In the genomic region with DNA sequence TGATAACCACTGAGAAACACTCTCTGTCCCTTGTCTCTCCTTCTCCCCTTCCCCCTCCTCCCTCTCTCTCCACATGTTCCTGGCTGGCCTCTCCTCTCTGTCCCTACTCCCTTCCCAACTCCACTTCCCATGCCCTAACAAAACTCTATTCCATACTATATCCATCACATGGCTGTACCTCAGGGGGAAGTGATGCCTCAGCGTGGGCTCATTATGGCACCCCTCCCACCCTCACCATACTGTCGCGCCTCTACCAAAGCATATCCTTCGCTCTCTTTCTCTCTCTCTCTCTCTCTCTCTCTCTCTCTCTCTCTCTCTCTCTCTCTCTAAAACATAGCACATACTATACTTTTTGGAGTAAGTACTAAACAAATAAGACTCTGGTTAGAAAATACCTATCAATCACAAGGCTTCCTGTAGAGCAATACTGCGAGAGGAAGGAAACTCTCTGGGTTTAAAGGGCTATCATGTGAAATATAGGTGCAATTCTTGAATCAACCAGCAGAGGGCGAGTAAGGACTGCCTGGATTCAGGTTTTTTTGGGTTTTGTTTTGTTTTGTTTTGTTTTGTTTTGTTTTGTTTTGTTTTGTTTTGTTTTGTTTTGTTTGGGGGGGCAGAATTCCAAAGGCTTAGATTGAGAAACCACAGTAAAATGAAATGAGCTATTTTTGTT, we compare ENCODE assay signal across 10 mouse cellular contexts. TPM values are rescaled to one million over a fixed set of nuclear protein-coding genes. Genes with fewer than 3 reads are reported as not detected.
DNase-seq lines count a peak whose midpoint lies in the region; ATAC-seq and TF ChIP-seq lines count a peak whose summit lies in the region.
"Had no signal": no experiment of that assay in that cellular context is flagged by ENCODE, and none has a peak within 500 bp of the region (broad histone marks: within the 10 kb centered on the region; RNA-seq: fewer than 3 reads in every experiment).

No protein-coding gene starts in this region.

- no peak overlapping the region for H3K27ac ChIP-seq in forebrain, postnatal 0 days (ENCODE audit: low read depth, low read length)
- no peak overlapping the region for H3K27ac ChIP-seq in forebrain, embryonic 10.5 days
- H3K27ac ChIP-seq in left cerebral cortex, adult 2 months, result no peak overlapping the region
- no peak overlapping the region for H3K27ac ChIP-seq in MEL (ENCODE audit: control insufficient read depth, low read depth, low read length)
- H3K27ac ChIP-seq in hindbrain, embryonic 15.5 days (replicated peaks), result no peak overlapping the region
- H3K27ac ChIP-seq: limb, embryonic 15.5 days had no signal

- no peak overlapping the region for H3K9ac ChIP-seq in forebrain, postnatal 0 days
- H3K9ac ChIP-seq in MEL (ENCODE audit: control insufficient read depth, low read depth, low read length, poor library complexity, severe bottlenecking), result no peak overlapping the region
- no peak overlapping the region for H3K9ac ChIP-seq in hindbrain, embryonic 15.5 days
- H3K9ac ChIP-seq: limb, embryonic 15.5 days had no signal

- no peaks in the 10 kb centered on the region for H3K4me1 ChIP-seq in forebrain, postnatal 0 days (ENCODE audit: insufficient read depth)
- H3K4me1 ChIP-seq in forebrain, embryonic 10.5 days, result no peaks in the 10 kb centered on the region
- no peaks in the 10 kb centered on the region for H3K4me1 ChIP-seq in MEL (ENCODE audit: control insufficient read depth in 1 of 2, insufficient read depth in 2 of 2, low read length in 2 of 2)
- no peaks in the 10 kb centered on the region for H3K4me1 ChIP-seq in hindbrain, embryonic 15.5 days (replicated peaks)
- H3K4me1 ChIP-seq: limb, embryonic 15.5 days had no signal

- H3K27me3 ChIP-seq in forebrain, postnatal 0 days (ENCODE audit: insufficient read depth, low read length), result no peaks in the 10 kb centered on the region
- H3K27me3 ChIP-seq in forebrain, embryonic 10.5 days (ENCODE audit: poor library complexity, severe bottlenecking), result no peaks in the 10 kb centered on the region
- H3K27me3 ChIP-seq in MEL (ENCODE audit: control insufficient read depth in 1 of 2, insufficient read depth in 2 of 2, low read length in 2 of 2), result no peaks in the 10 kb centered on the region
- no peaks in the 10 kb centered on the region for H3K27me3 ChIP-seq in hindbrain, embryonic 15.5 days
- H3K27me3 ChIP-seq: limb, embryonic 15.5 days had no signal

- H3K9me3 ChIP-seq in forebrain, postnatal 0 days (ENCODE audit: low read length), result no peaks in the 10 kb centered on the region
- H3K9me3 ChIP-seq in forebrain, embryonic 10.5 days, result no peaks in the 10 kb centered on the region
- no peaks in the 10 kb centered on the region for H3K9me3 ChIP-seq in MEL (replicated peaks; ENCODE audit: insufficient read depth, low read length)
- H3K9me3 ChIP-seq in hindbrain, embryonic 15.5 days, result no peaks in the 10 kb centered on the region
- H3K9me3 ChIP-seq: limb, embryonic 15.5 days had no signal

- TF ChIP-seq EP300 in MEL (IDR thresholded peaks at IDR 0.05; ENCODE audit: low read depth in 1 of 2, low read length in 2 of 2), result no peak

- intact Hi-C loops in left cerebral cortex, adult 2 months (cut with DNase I), result loop anchor here (1.0 kb wide), 1 partner anchor 56 kb away; no protein-coding TSS in a partner anchor
- intact Hi-C loops in left cerebral cortex, postnatal 4 days (cut with DNase I), result no loop called here

- H3K4me2 ChIP-seq in forebrain, postnatal 0 days (ENCODE audit: low read depth), result no peak overlapping the region
- no peak overlapping the region for H3K4me2 ChIP-seq in hindbrain, embryonic 15.5 days
- H3K4me2 ChIP-seq: limb, embryonic 15.5 days had no signal

- H3K79me2 ChIP-seq in MEL (ENCODE audit: control insufficient read depth, insufficient read depth, low read length, poor library complexity), result no peaks in the 10 kb centered on the region

- TF ChIP-seq POLR2A in MEL (IDR thresholded peaks at IDR 0.05; ENCODE audit: control insufficient read depth in 1 of 2, insufficient read depth in 1 of 2, low read depth in 1 of 2, low read length in 2 of 2, poor library complexity in 1 of 2), result no peak

- peak; percentile 47 for DNase-seq in forebrain, postnatal 0 days
- no peak for DNase-seq in forebrain, embryonic 10.5 days (ENCODE audit: extremely low spot score, low spot score)
- DNase-seq in left cerebral cortex, adult 2 months (ENCODE audit: extremely low spot score in 1 of 2, low spot score in 2 of 2), result no peak
- no peak for DNase-seq in left cerebral cortex, postnatal 4 days
- peak; percentile 31 for DNase-seq in MEL (ENCODE audit: low read depth, low spot score)
- DNase-seq in Muller cell, postnatal 12 days (ENCODE audit: inconsistent ontology term), result no peak
- DNase-seq in thymus, postnatal 36 days, result no peak

- WGBS in forebrain, postnatal 0 days, result 59% methylated on average over 6 of the region's 6 CpGs
- 54% methylated on average over 6 of the region's 6 CpGs for WGBS in forebrain, embryonic 10.5 days
- 53% methylated on average over 6 of the region's 6 CpGs for WGBS in hindbrain, embryonic 15.5 days

- peak; percentile 77 for TF ChIP-seq CTCF in forebrain, postnatal 0 days (IDR thresholded peaks at IDR 0.05; ENCODE audit: low read depth)
- peak; percentile 78 for TF ChIP-seq CTCF in left cerebral cortex, adult 2 months (IDR thresholded peaks at IDR 0.05)
- TF ChIP-seq CTCF in MEL (IDR thresholded peaks at IDR 0.05 in 2 of 3, conservative IDR thresholded peaks at IDR 0.05 in 1 of 3; ENCODE audit: control insufficient read depth in 1 of 3, insufficient read depth in 1 of 3, low read depth in 2 of 3, low read length in 3 of 3, poor library complexity in 1 of 3, severe bottlenecking in 1 of 3), result peak in 2 of 3 experiments; percentile 50 to 59; a peak in 4 of 6 replicates

- ATAC-seq in forebrain, postnatal 0 days, result no peak
- ATAC-seq in hindbrain, embryonic 15.5 days (ENCODE audit: low FRiP score, low read depth), result 0 out of 2 replicates have a peak, but pooled peaks have one; percentile 42

- TF ChIP-seq RAD21 in MEL (IDR thresholded peaks at IDR 0.05; ENCODE audit: low read depth, low read length), result peak; percentile 27

- no peaks in the 10 kb centered on the region for H3K36me3 ChIP-seq in forebrain, postnatal 0 days (ENCODE audit: insufficient read depth)
- H3K36me3 ChIP-seq in forebrain, embryonic 10.5 days (replicated peaks), result no peaks in the 10 kb centered on the region
- no peaks in the 10 kb centered on the region for H3K36me3 ChIP-seq in MEL (ENCODE audit: control insufficient read depth in 1 of 2, insufficient read depth in 2 of 2, low read length in 2 of 2)
- no peaks in the 10 kb centered on the region for H3K36me3 ChIP-seq in hindbrain, embryonic 15.5 days
- H3K36me3 ChIP-seq: limb, embryonic 15.5 days had no signal

- H3K4me3 ChIP-seq in forebrain, postnatal 0 days (ENCODE audit: low read depth, low read length), result no peak overlapping the region
- H3K4me3 ChIP-seq in forebrain, embryonic 10.5 days, result no peak overlapping the region
- no peak overlapping the region for H3K4me3 ChIP-seq in left cerebral cortex, adult 2 months
- H3K4me3 ChIP-seq in MEL (ENCODE audit: control insufficient read depth in 1 of 2, insufficient read depth in 1 of 2, low read depth in 2 of 2, low read length in 2 of 2), result no peak overlapping the region
- no peak overlapping the region for H3K4me3 ChIP-seq in hindbrain, embryonic 15.5 days
- H3K4me3 ChIP-seq: limb, embryonic 15.5 days had no signal

TF ChIP-seq in MEL, 35 proteins besides CTCF, POLR2A, EP300 and RAD21:
- TF ChIP-seq MAZ (IDR thresholded peaks at IDR 0.05; ENCODE audit: low read depth, low read length), result no peak
- TF ChIP-seq POLR2AphosphoS5 (IDR thresholded peaks at IDR 0.05; ENCODE audit: borderline replicate concordance, low read depth, low read length), result no peak
- no peak for TF ChIP-seq GATA1 (IDR thresholded peaks at IDR 0.05; ENCODE audit: low read depth, low read length)
- TF ChIP-seq MAX (IDR thresholded peaks at IDR 0.05; ENCODE audit: low read length), result no peak
- TF ChIP-seq TCF12 (IDR thresholded peaks at IDR 0.05; ENCODE audit: low read depth, low read length), result no peak
- no peak for TF ChIP-seq MAFK (IDR thresholded peaks at IDR 0.05; ENCODE audit: borderline replicate concordance, low read depth, low read length)
- TF ChIP-seq ELF1 (IDR thresholded peaks at IDR 0.05; ENCODE audit: low read depth, low read length), result no peak
- TF ChIP-seq TBP (IDR thresholded peaks at IDR 0.05; ENCODE audit: low read depth, low read length), result no peak
- TF ChIP-seq SMC3 (IDR thresholded peaks at IDR 0.05; ENCODE audit: low read depth, low read length), result peak; percentile 49

RNA-seq across cellular contexts. Expression of a gene that starts 32.4 kb away (rescaled TPM):
- total RNA-seq in forebrain, postnatal 0 days (2014; rRNA removed), result 1.8 and 2.0 TPM in 2 replicates
- polyA plus RNA-seq in forebrain, postnatal 0 days (2015; fragmentation: Nextera tagmentation; extraction: Ambion mirVana), result 10.4 and 14.7 TPM in 2 replicates
- 0.14 and 0.25 TPM in 2 replicates for polyA plus RNA-seq in forebrain, embryonic 10.5 days (2016; fragmentation: Nextera tagmentation; extraction: Ambion mirVana)
- 1 to 10 TPM; 1.2 to 2.3 TPM for total RNA-seq in left cerebral cortex, adult 2 months (2021)
- total RNA-seq in left cerebral cortex, postnatal 4 days (2021), result 1 to 10 TPM; 6.4 to 6.5 TPM
- not detected in 2 replicates for total RNA-seq in MEL (2012; rRNA removed)
- not detected for polyA plus RNA-seq in MEL (2012; ENCODE audit: insufficient read depth in 1 of 2, insufficient read length in 2 of 2, low read depth in 1 of 2, low replicate concordance in 2 of 2, missing spikeins in 1 of 2)
- polyA plus RNA-seq in hindbrain, embryonic 15.5 days (2015; fragmentation: Nextera tagmentation; extraction: Ambion mirVana), result 8.7 and 12.1 TPM in 2 replicates

RNA-seq across cellular contexts. Expression of a gene that starts 36.1 kb away (rescaled TPM):
- total RNA-seq in forebrain, postnatal 0 days (2014; rRNA removed), result not detected in 2 replicates
- not detected in 2 replicates for polyA plus RNA-seq in forebrain, postnatal 0 days (2015; fragmentation: Nextera tagmentation; extraction: Ambion mirVana)
- not detected in 2 replicates for polyA plus RNA-seq in forebrain, embryonic 10.5 days (2016; fragmentation: Nextera tagmentation; extraction: Ambion mirVana)
- not detected for total RNA-seq in left cerebral cortex, adult 2 months (2021)
- not detected for total RNA-seq in left cerebral cortex, postnatal 4 days (2021)
- not detected in 2 replicates for total RNA-seq in MEL (2012; rRNA removed)
- not detected for polyA plus RNA-seq in MEL (2012; ENCODE audit: insufficient read depth in 1 of 2, insufficient read length in 2 of 2, low read depth in 1 of 2, low replicate concordance in 2 of 2, missing spikeins in 1 of 2)
- not detected in 2 replicates for polyA plus RNA-seq in hindbrain, embryonic 15.5 days (2015; fragmentation: Nextera tagmentation; extraction: Ambion mirVana)
- polyA plus RNA-seq: small intestine, adult 2 months had no signal

Comparison
In these comparisons a context has a peak if more than half of its experiments do, and no peak if none do; other contexts are left out.
1. DNase-seq: peak in forebrain, postnatal 0 days (single experiment) and MEL (single experiment); none in forebrain, embryonic 10.5 days (single experiment), left cerebral cortex, adult 2 months (0 of 2), left cerebral cortex, postnatal 4 days (single experiment), Muller cell, postnatal 12 days (single experiment) and thymus, postnatal 36 days (0 of 2).
2. Peak in every context shown above with its lines, with median percentiles within 50 percentile points of each other: CTCF ChIP-seq.